Mouse (Mus musculus) cerebellum, adult 11-12 months (tissue): ENCODE measurements around the gene Rgs12.
A peak's percentile ranks its signal among the peaks of the same experiment; 100 is the strongest.

Experiments used
- DNase-seq: peaks from one replicate; pipeline ENCODE4 v3.0.0; 2022

The Rgs12 gene

GRCm38 (mm10) chr5:35033619-35034018 lies 84.4 kb downstream of the Rgs12 start:
- no peak for DNase-seq

- no peak for DNase-seq
Observed at GRCm38 (mm10) chr5:35035141-35035540, 85.9 kb downstream of the Rgs12 start.

GRCm38 (mm10) chr5:35035795-35036194 lies 86.5 kb downstream of the Rgs12 start:
- no peak for DNase-seq

DNA sequence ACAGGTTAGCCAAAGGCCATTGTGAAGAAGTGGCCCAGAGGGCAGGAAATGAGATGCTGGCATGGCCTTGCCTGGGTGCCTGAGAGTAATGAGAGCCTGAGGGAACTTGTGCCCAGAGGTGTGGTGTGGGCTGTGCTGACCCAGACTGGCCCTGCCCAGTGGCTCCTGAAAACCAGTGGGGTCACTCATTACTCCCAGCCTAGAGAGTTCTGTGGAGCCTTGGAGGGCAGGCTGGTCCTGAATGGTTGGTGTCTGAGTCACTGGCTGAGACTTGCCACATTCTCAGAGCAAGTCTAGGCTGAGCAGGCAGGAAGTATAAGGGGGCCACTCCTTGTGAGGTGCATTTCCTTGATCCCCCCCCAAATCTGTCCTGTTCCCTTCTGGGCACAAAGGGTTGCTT lies 88.2 kb downstream of the Rgs12 start:
- DNase-seq, result no peak

GRCm38 (mm10) chr5:35041268-35041829 lies 92.1 kb downstream of the Rgs12 start, which contains the start of gene Hgfac:
Gene Hgfac, plus strand, starts transcription at chr5:35041509.
- DNase-seq, result no peak

GRCm38 (mm10) chr5:35042431-35043109 lies 93.3 kb downstream of the Rgs12 start:
- no peak for DNase-seq

GRCm38 (mm10) chr5:35043110-35043451 lies 93.8 kb downstream of the Rgs12 start:
- DNase-seq, result peak; percentile 49

GRCm38 (mm10) chr5:35050541-35050940 lies 101.3 kb downstream of the Rgs12 start:
- no peak for DNase-seq

DNA sequence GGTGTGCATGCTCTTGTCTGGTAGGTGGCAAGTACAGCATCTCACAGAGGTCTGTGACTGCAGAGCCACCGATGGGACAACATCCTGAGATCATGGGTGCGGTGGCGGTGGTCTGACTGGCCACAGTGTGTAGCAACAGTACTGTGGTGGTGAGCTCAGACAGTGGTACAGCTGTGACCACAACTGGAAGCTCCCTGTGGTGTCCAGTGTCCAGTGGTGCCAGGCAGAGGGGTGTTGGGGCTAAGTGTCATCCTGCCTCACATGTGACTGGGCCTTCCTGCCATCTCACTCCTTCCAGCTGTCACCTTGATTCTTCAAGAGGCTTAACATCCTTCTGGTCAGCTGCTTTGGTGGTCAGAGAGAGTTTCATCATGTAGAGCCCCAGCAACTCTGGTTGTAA lies 105.4 kb downstream of the Rgs12 start:
- DNase-seq, result no peak

- DNase-seq, result peak; percentile 43
Observed at GRCm38 (mm10) chr5:35055076-35055475, 105.8 kb downstream of the Rgs12 start.

DNA sequence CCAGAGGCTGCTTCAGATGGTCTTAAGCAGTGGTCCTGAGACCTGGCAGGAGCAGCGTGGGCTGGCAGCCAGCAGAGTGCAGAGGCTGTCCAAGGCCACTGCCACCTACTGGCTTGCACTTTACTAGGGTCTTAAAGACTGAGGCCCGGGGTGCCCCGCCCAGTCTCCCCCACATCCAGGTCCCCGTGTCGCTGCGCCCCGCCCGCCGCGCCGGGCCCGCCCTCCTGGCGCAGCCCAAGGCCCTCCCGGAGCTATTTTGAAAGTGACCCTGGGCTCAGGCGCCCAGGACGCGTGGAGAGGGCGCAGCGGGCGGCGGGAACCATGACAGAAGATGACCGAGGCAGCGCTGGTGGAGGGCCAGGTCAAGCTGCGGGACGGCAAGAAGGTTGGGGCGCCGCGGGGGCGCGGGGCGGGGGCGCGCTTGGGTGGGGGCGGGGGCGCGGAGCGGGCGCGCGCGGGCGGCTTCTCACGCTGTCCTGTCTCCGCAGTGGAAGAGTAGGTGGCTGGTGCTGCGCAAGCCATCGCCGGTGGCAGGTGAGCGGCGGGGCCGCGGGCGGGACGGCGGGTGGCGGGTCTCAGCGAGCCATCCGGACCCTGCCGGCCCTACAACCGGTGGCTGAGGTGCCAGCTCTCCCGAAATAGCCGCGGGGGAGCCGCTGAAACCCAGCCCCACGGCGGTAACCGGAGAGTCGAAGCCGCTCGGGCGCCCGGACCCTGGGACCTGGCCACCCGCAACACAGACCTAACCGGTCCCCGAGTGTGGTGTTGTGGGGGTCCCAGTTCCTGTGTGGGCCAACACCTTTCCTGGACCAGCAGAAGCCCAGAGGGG lies 107.6 kb downstream of the Rgs12 start, which contains the start of gene Dok7:
Gene Dok7 (plus strand): TSS at position 163 of the 829 bp plus-strand sequence.
- peak; percentile 69 for DNase-seq

- no peak for DNase-seq
Observed at GRCm38 (mm10) chr5:35057582-35057981, 108.3 kb downstream of the Rgs12 start.

DNA sequence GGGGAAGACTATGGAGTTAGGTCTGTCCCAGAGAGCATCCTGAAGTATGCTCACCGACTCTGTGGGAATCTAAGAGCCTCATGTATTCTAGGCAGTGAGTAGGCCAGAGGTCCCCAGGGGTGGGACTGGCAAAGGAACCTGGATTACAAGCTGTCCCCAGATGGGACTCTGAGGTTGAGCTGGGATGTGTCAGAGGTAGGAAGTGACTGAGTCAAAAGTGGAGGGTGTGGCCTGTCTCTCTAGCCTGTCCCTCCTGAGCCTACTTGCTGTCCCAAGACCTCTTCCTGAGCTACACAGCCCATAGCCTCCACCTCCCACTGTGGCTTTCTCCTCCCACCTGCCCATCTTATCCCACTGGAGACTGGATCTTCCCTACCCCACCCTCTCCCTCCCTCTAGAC lies 109.0 kb downstream of the Rgs12 start:
- DNase-seq, result no peak

DNA sequence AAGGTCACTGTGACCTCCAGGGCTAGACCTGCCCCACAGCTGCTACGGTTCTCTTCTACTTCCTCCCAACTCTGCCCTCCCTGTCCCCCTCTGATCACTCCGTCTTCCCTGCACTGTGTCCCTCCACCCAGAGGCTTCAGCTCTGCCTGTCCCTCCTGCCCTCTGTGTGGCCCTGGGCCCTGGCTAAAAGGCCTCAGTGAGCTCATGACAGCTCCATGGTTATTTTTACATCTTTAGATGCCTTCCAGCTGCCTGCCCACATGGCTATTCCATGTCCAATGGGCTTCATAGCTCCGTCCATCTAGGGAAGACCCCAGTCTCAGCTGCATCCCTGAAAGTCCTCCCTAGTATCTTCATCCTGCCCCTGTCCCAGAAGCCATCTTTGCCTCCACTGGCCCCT lies 110.9 kb downstream of the Rgs12 start:
- DNase-seq, result no peak

- DNase-seq, result no peak
Observed at GRCm38 (mm10) chr5:35069841-35070240, 120.6 kb downstream of the Rgs12 start.

DNA sequence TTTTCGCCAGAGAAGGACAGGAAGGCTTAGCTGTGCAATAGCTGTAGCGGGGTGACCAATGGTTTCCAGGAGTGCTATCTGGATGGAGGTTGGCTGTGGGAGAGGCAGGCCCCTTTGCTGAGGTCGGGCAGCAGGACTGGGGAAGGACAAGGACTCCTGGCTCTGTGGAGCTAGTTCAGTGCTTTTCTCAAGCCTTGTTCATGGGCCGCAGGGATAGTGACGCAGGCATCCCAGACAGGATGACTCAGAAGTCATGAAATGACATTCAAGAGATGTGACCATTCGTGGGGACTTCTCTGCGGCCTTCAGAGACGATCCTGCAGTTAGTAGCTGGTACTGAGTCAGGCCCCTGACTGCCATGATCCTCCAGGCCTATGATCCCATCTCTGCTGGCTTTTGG lies 121.1 kb downstream of the Rgs12 start:
- no peak for DNase-seq

DNA sequence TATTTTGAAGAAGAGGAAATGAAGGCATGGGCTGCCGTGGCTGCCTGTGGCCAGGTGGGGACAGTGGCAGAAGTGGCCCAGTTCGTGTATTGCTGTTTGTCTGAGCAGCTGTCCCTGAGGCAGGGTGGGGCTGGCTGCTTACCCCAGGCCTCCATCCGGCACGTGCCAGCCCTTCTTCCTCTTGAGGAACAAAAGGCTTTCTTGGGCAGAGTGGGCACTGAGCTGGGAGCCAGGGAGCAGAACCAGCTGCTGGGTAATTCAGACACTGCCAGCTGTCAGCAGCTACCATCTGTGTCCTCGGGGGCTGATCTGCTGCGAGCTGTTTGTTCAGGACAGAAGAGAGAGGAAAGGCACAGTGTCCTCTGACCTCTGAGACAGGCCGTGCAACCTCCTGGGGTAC lies 121.7 kb downstream of the Rgs12 start:
- DNase-seq, result no peak

GRCm38 (mm10) chr5:35071855-35072254 lies 122.6 kb downstream of the Rgs12 start:
- no peak for DNase-seq

- DNase-seq, result no peak
Observed at GRCm38 (mm10) chr5:35073235-35073634, 124.0 kb downstream of the Rgs12 start.

GRCm38 (mm10) chr5:35073992-35074391 lies 124.7 kb downstream of the Rgs12 start:
- peak; percentile 69 for DNase-seq

- no peak for DNase-seq
Observed at GRCm38 (mm10) chr5:35076369-35076768, 127.1 kb downstream of the Rgs12 start.

GRCm38 (mm10) chr5:35079101-35079500 lies 129.9 kb downstream of the Rgs12 start:
- DNase-seq, result peak; percentile 31

DNA sequence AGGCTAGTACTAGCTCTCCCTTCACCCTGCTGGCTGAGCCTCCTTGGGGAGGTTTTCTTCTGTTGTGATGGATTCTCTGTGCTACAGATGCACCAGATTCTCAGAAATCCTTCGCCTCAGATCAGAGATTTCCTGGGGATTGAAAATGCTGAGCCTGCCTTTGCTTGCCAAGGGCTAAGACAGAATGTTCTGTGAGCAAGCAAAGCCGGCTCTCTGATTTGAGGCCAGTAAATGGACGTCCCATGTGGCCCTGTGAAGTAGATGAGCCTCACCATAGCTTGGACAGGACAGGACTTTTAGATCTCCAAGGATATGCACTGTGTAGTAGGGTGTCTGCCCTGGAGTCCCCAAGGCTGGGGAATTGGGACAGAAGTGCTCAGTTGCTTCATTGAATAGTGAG lies 135.7 kb downstream of the Rgs12 start:
- DNase-seq, result no peak
